Mouse (Mus musculus) neural tube, embryonic 14.5 days (tissue): ENCODE results near the gene Sgms1. TPM values are rescaled to one million over a fixed set of nuclear protein-coding genes. Genes with fewer than 3 reads are reported as not detected.
"Not testable (repeated sequence)": the region's sequence is repeated elsewhere in the genome, so short reads cannot be mapped to it uniquely, and the experiment has no call there.

Source experiments
- ATAC-seq: fragments of 200-750 bp; cut with Nextera tagmentation; 2 replicates; pipeline ENCODE4 v1.8.0; 2017; ENCODE audit warnings: low read depth, mild to moderate bottlenecking, moderate TSS enrichment, moderate library complexity
- H3K27ac ChIP-seq: fragments of 300-500 bp; sonication (generic); 2 replicates; pipeline ENCODE4 v1.5.1; 2014; ENCODE audit warnings: low read depth, mild to moderate bottlenecking, control low read depth, low read length, moderate library complexity, mixed read lengths
- H3K27me3 ChIP-seq: fragments of 300-500 bp; sonication (generic); 2 replicates; pipeline ENCODE4 v1.6.1; 2014; ENCODE audit warnings: low read length; ENCODE audit not compliant: control insufficient read depth, insufficient read depth
- H3K36me3 ChIP-seq: fragments of 300-500 bp; sonication (generic); 2 replicates; pipeline ENCODE4 v1.6.1; 2014; ENCODE audit warnings: low read length, mixed read lengths; ENCODE audit not compliant: control insufficient read depth, insufficient read depth
- H3K4me1 ChIP-seq: fragments of 300-500 bp; sonication (generic); 2 replicates; pipeline ENCODE4 v1.6.1; 2014; ENCODE audit warnings: low read length; ENCODE audit not compliant: control insufficient read depth, insufficient read depth
- H3K4me2 ChIP-seq: fragments of 300-500 bp; sonication (generic); 2 replicates; pipeline ENCODE4 v1.6.1; 2014; ENCODE audit warnings: mild to moderate bottlenecking, low read depth, low read length, control low read depth
- H3K4me3 ChIP-seq: fragments of 300-500 bp; sonication (generic); 2 replicates; pipeline ENCODE4 v1.5.1; 2014; ENCODE audit warnings: low read depth, low read length, control low read depth, mixed read lengths
- H3K9ac ChIP-seq: fragments of 300-500 bp; sonication (generic); replicated peaks from 2 replicates; pipeline ENCODE4 v1.6.1; 2014; ENCODE audit warnings: low read depth, mild to moderate bottlenecking, control low read depth, low read length, mixed read lengths
- H3K9me3 ChIP-seq: fragments of 300-500 bp; sonication (generic); 2 replicates; pipeline ENCODE4 v1.6.1; 2016; ENCODE audit warnings: low read length; ENCODE audit not compliant: control insufficient read depth
- WGBS: fragments of 180-500 bp; shearing (Covaris S2); extraction: QIAGEN DNeasy Blood & Tissue Kit; methylation state at CpG from one replicate; pipeline ENCODE4 v1.1.7; 2014; 5-methylcytosine and 5-hydroxymethylcytosine counted together
- polyA plus RNA-seq: library from polyadenylated mRNA; unstranded; fragments of >200 nt; fragmentation: Nextera tagmentation; extraction: Ambion mirVana; gene quantifications from 2 replicates; pipeline ENCODE4 v1.2.1, GENCODE M21; 2014

Sgms1 gene
- polyA plus RNA-seq, 1 experiment from 2014 or later: 19.2 TPM

DNA sequence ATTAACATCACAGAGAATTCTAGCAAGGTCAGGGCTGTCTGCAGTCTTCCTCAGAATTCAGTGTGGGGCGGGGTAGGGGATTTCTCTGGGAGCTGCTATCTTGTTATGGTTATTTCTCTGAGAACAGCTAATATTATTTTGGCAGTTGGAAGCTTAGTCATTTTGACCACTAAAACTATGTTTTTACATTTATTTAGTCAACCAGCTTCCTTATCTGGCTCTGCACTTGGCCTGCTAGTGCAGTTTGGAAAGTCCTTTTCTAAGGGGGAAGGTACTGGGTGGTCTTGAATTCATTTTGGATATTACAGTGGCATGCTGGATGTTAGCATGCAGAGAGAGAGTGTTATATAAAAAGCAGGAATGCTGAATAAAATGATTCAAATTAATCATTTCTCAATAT, 72.2 kb downstream of the Sgms1 start:
- not testable (repeated sequence) for H3K27ac ChIP-seq, H3K9ac ChIP-seq, H3K36me3 ChIP-seq, H3K4me2 ChIP-seq, H3K9me3 ChIP-seq, H3K4me3 ChIP-seq, H3K4me1 ChIP-seq, H3K27me3 ChIP-seq, ATAC-seq
- WGBS: 100% methylated on average over 1 of the region's 1 CpGs

DNA sequence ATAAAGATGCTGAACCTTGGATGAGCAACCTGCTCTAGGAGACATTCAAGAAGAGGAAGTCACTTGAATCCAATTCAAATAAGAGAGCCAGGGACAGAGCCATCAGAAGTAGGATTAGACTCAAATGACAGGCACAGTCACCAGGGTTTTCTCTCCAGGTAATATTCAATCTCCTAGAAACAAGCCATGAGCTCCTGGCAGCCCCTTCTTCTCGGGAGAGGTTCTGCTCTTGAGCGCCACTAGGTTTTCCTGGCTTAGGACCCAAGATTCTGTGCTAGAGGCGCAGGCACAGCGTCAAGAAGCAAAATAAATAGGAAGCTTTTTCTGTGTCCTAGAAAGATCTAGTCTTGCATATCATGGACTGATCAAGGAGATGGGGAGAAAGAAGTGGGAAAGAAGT, 76.2 kb downstream of the Sgms1 start:
- no peak overlapping the region for H3K9ac ChIP-seq
- H3K4me2 ChIP-seq: no peak overlapping the region
- WGBS: 91% methylated on average over 4 of the region's 4 CpGs
- H3K9me3 ChIP-seq: no peaks in the 10 kb centered on the region
- no peaks in the 10 kb centered on the region for H3K36me3 ChIP-seq
- H3K27me3 ChIP-seq: no peaks in the 10 kb centered on the region
- H3K4me3 ChIP-seq: no peak overlapping the region
- no peaks in the 10 kb centered on the region for H3K4me1 ChIP-seq
- H3K27ac ChIP-seq: no peak overlapping the region
- no peak for ATAC-seq

DNA sequence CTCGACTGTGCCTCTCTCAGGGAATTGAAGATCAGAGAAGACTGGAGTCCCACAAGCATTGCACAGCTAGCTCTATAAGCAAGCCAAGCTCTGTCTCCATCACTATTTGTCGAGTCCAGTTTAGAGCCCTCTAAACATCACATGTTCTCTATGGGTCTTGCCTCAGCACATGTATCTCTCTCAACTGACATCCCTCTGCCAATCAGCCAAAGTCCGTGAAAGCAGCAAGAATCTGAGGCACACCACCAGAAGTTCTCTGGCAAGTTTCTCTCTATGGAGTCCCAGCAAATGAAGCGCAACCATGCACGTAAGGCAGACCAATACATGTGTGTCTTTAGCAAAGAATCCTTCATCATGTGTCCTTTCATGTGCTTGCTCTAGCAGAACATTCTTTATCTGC, 77.8 kb downstream of the Sgms1 start:
- H3K4me3 ChIP-seq: no peak overlapping the region

DNA sequence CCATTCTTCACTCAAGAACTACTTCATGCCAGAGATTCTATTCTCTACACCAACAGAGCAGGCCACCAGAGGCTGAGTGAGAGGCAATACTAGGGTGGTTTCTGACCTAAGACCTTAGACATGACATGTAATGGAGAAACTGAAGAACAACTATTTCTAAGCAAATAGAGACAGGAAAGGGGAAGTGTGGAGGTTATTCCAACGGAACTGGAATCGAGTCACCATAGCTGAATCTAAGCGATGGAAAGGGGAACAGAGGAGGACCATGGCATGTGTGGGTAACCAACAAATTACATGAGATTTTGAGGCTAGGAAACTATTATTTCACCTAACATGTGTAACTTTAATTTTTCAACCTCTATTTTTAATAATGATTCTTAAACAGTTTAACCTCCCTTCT, 78.5 kb downstream of the Sgms1 start:
- no peak overlapping the region for H3K9ac ChIP-seq
- 93% methylated on average over 3 of the region's 3 CpGs for WGBS
- no peaks in the 10 kb centered on the region for H3K27me3 ChIP-seq
- no peak overlapping the region for H3K27ac ChIP-seq
- no peak overlapping the region for H3K4me2 ChIP-seq
- H3K9me3 ChIP-seq: no peaks in the 10 kb centered on the region
- no peaks in the 10 kb centered on the region for H3K4me1 ChIP-seq
- no peaks in the 10 kb centered on the region for H3K36me3 ChIP-seq
- no peak overlapping the region for H3K4me3 ChIP-seq
- ATAC-seq: no peak

More for the DNA sequence above, 77.8 kb downstream of the Sgms1 start:
- Histone ChIP-seq H3K9me3 (no peaks in the 10 kb centered on the region), H3K4me2 (no peak overlapping the region), H3K9ac (no peak overlapping the region), H3K4me1 (no peaks in the 10 kb centered on the region), H3K36me3 (no peaks in the 10 kb centered on the region), H3K27me3 (no peaks in the 10 kb centered on the region), H3K27ac (no peak overlapping the region)
- no peak for ATAC-seq
- whole genome bisulfite sequencing: 95% methylated on average over 5 of the region's 5 CpGs

DNA sequence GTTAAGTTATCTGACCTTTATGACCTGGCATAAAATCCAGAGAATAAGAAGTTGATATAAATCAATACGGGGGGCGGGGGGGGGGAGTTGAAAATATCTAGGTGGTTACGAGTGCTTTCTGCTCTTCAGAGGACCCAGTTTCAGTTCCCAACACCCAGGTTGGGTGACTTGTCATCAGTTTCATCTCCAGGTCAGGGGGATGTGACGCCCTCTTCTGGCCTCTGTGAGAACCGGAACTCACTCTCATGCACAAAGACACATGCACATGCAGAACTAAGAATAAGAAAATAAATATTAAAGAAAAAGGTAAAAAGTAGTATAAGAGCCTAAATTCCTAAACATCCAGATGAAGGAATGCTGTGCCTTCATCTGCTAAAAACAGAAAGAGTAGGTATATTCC, 79.0 kb downstream of the Sgms1 start:
- H3K4me3 ChIP-seq: no peak overlapping the region
- no peak overlapping the region for H3K4me2 ChIP-seq
- no peaks in the 10 kb centered on the region for H3K9me3 ChIP-seq
- WGBS: 95% methylated on average over 5 of the region's 5 CpGs
- H3K4me1 ChIP-seq: no peaks in the 10 kb centered on the region
- no peak overlapping the region for H3K9ac ChIP-seq
- no peak for ATAC-seq
- H3K27me3 ChIP-seq: no peaks in the 10 kb centered on the region
- H3K36me3 ChIP-seq: no peaks in the 10 kb centered on the region
- H3K27ac ChIP-seq: no peak overlapping the region

DNA sequence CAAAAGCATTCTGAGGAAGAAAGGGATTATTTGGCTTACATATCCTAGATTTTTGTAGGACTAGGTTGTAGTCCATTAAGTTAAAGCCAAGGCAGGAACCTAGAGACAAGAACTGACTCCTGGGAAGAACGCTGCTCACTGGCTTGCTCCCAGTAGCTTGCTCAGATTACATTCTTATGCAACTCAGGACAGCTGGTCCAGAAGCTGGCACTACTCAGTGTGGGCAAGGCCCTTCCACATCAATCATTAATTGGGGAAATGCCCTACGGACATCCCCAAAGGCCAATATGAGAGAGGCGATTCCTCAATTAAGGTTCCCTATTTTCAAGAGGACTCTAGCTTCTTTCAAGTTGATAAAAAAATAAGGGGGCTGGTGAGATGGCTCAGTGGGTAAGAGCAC, 80.2 kb downstream of the Sgms1 start:
- no peak overlapping the region for H3K4me2 ChIP-seq
- no peak overlapping the region for H3K27ac ChIP-seq
- no peaks in the 10 kb centered on the region for H3K36me3 ChIP-seq
- H3K4me3 ChIP-seq: no peak overlapping the region
- no peaks in the 10 kb centered on the region for H3K9me3 ChIP-seq
- H3K4me1 ChIP-seq: no peaks in the 10 kb centered on the region; the same call in 1 of the 2 replicates
- no peaks in the 10 kb centered on the region for H3K27me3 ChIP-seq
- no peak; the same call in 1 of the 2 replicates for ATAC-seq
- 86% methylated on average over 3 of the region's 3 CpGs for WGBS
- H3K9ac ChIP-seq: no peak overlapping the region

DNA sequence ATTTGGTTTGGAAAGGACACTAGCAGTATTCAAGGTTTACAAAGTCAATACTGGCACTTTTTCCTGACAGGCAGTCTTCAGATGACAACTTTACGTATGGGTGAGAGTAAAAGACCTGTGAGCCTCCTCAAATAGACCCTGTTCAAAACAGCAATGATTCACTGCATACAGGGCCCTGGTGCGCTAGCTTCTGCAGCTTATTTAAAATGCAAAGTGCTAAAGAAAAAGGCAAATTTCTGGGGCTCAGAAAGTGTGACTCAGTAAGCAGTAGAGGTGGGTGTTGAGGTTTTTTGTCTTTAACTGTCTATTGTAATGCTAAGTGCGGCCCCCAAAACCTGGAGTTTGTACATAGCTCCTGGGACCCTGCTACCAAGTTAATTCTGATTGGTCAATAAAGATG, 81.2 kb downstream of the Sgms1 start:
- Histone ChIP-seq H3K4me2 (no peak overlapping the region), H3K9ac (no peak overlapping the region), H3K4me1 (no peaks in the 10 kb centered on the region; the same call in 1 of the 2 replicates), H3K4me3 (no peak overlapping the region), H3K9me3 (no peaks in the 10 kb centered on the region), H3K27me3 (no peaks in the 10 kb centered on the region), H3K27ac (no peak overlapping the region), H3K36me3 (no peaks in the 10 kb centered on the region)
- WGBS: 87% methylated on average over 3 of the region's 3 CpGs
- no peak for ATAC-seq

DNA sequence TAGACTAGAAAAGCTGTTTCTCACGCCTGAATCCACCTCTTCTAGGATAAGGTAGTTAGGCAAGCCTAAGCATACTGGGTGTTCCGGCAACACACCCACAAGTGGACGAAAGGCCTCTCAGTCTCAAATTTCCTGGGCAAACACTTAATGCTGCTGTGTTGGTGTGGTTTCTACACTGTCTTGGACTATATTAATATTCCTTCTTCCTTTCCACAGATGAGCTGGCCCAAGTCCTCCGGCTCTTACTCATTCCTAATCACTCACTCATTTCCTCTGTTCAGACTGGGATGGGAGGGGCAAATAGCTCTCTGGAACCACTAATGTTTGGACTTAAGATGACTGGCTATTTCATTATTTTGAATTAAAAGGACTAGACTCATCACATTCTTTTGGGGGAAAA, 84.6 kb downstream of the Sgms1 start:
- H3K4me2 ChIP-seq: no peak overlapping the region
- H3K9ac ChIP-seq: no peak overlapping the region
- 49% methylated on average over 4 of the region's 4 CpGs for WGBS
- H3K36me3 ChIP-seq: no peaks in the 10 kb centered on the region
- no peaks in the 10 kb centered on the region for H3K9me3 ChIP-seq
- no peak for ATAC-seq
- no peak overlapping the region for H3K4me3 ChIP-seq
- H3K27me3 ChIP-seq: no peaks in the 10 kb centered on the region
- no peaks in the 10 kb centered on the region; the same call in 1 of the 2 replicates for H3K4me1 ChIP-seq
- peak overlapping the region; percentile 8; the same call in 1 of the 2 replicates for H3K27ac ChIP-seq

DNA sequence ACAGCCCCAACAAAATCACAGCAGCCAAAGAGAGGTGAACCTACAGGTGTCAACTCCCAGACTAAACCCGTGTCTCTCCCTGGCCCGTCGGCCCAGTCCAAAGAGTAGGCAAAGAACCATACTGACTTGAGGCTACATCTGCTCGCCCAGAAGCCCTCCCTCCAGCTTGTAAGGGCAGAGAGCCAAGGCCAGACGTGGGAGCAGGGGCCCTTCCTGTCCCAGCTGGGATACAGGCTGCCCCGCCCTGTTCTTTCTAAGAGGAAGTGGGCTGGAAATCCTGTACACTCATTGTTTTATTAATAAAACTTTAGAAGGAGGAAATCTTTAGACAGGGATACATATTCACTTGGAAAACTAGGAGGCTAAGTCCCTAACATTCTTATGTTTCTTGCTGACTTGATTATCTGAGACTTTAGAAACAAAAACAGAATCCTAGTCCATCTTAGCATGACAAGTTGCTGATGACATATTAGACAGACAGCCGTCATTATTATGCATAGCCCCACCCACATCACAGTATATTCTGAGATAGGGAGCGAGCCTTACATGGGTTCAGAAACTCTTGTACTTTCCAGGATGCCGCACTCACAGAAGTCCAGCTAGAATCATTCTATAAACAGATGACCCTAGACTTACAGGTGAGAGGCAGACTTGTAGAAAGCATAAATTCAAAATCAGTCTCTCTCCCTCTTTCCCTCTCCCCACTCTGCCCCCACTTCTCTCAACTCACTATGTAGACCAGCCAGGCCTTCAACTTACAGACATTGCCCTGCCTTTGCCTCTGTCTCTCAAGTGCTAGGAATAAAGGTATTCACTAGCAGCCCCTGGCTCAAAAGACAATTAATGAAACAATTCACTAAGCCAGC, 85.3 kb downstream of the Sgms1 start:
- no peaks in the 10 kb centered on the region; the same call in 1 of the 2 replicates for H3K4me1 ChIP-seq
- no peak overlapping the region for H3K4me3 ChIP-seq
- no peaks in the 10 kb centered on the region for H3K36me3 ChIP-seq
- H3K9ac ChIP-seq: no peak overlapping the region
- no peaks in the 10 kb centered on the region for H3K27me3 ChIP-seq
- H3K27ac ChIP-seq: peak overlapping the region; percentile 8; the same call in 1 of the 2 replicates
- H3K9me3 ChIP-seq: no peaks in the 10 kb centered on the region
- H3K4me2 ChIP-seq: no peak overlapping the region
- 73% methylated on average over 9 of the region's 9 CpGs for WGBS
- no peak for ATAC-seq
